Mouse (Mus musculus) lung, postnatal 0 days (tissue): ENCODE results near the gene Rassf3. TPM values are rescaled to one million over a fixed set of nuclear protein-coding genes. Genes with fewer than 3 reads are reported as not detected.

Experiments
- ATAC-seq: fragments of 200-750 bp; cut with Nextera tagmentation; 2 replicates; pipeline ENCODE4 v1.8.0; 2017; ENCODE audit warnings: moderate library complexity
- DNase-seq: peaks from one replicate; pipeline ENCODE4 v3.0.0-alpha.2; 2016; ENCODE audit warnings: low spot score
- H3K27ac ChIP-seq: fragments of 300-500 bp; sonication (generic); 2 replicates; pipeline ENCODE4 v1.5.1; 2014; ENCODE audit warnings: antibody characterized with exemption, mild to moderate bottlenecking, low read length, mixed read lengths
- H3K27me3 ChIP-seq: fragments of 300-500 bp; sonication (generic); replicated peaks from 2 replicates; pipeline ENCODE4 v1.6.1; 2014; ENCODE audit warnings: low read length, mixed read lengths; ENCODE audit not compliant: insufficient read depth
- H3K36me3 ChIP-seq: fragments of 300-500 bp; sonication (generic); 2 replicates; pipeline ENCODE4 v1.6.1; 2014; ENCODE audit warnings: low read length, mixed read lengths; ENCODE audit not compliant: insufficient read depth
- H3K4me1 ChIP-seq: fragments of 300-500 bp; sonication (generic); 2 replicates; pipeline ENCODE4 v1.6.1; 2014; ENCODE audit warnings: antibody characterized with exemption, low read depth, low read length, mixed read lengths; ENCODE audit not compliant: insufficient read depth
- H3K4me2 ChIP-seq: fragments of 300-500 bp; sonication (generic); replicated peaks from 2 replicates; pipeline ENCODE4 v1.6.1; 2014; ENCODE audit warnings: low read depth, mild to moderate bottlenecking, low read length, moderate library complexity, mixed read lengths
- H3K4me3 ChIP-seq: fragments of 300-500 bp; sonication (generic); 2 replicates; pipeline ENCODE4 v1.5.1; 2014; ENCODE audit warnings: low read depth, low read length
- H3K9ac ChIP-seq: fragments of 300-500 bp; sonication (generic); replicated peaks from 2 replicates; pipeline ENCODE4 v1.6.1; 2014; ENCODE audit warnings: low read depth, mild to moderate bottlenecking
- H3K9me3 ChIP-seq: fragments of 300-500 bp; sonication (generic); 2 replicates; pipeline ENCODE4 v1.6.1; 2016; ENCODE audit warnings: low read length, mixed read lengths
- CTCF ChIP-seq: IDR thresholded peaks from 2 replicates; pipeline ENCODE4 v1.5.1; 2016; ENCODE audit warnings: antibody characterized with exemption, mild to moderate bottlenecking
- EP300 ChIP-seq: IDR thresholded peaks from 2 replicates; pipeline ENCODE4 v1.6.1; 2016; ENCODE audit warnings: antibody characterized with exemption, mild to moderate bottlenecking, control low read depth
- WGBS: fragments of 180-500 bp; shearing (Covaris S2); extraction: QIAGEN DNeasy Blood & Tissue Kit; methylation state at CpG from one replicate; pipeline ENCODE4 v1.1.7; 2014; 5-methylcytosine and 5-hydroxymethylcytosine counted together
- polyA plus RNA-seq: library from polyadenylated mRNA; unstranded; fragments of >200 nt; fragmentation: Nextera tagmentation; extraction: Ambion mirVana; gene quantifications from 2 replicates; pipeline ENCODE4 v1.2.1, GENCODE M21; 2015

The Rassf3 gene
- polyA plus RNA-seq, 1 experiment from 2014 or later = 22.9 TPM

DNA sequence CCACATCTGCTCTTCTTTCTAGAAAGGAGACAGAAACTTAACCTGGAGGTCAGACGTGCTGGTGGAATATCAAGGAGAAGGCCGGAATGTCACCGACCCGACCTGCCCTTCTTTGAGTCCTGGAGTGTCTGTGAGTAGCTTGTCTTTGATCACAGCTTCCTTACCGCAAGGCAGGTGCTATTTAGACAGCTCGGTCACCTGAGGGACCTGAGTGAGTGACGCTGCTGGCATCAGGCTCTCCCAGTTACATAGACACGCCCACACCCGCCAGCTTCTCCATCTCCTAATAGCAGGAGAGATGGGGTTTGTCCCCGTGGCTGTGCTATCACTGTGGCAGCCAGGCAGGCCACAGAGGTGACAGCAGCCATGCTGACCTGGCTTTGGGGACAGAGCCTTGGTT lies 85.5 kb downstream of the Rassf3 start:
- no peak overlapping the region for H3K9ac ChIP-seq
- ATAC-seq = peak; percentile 62
- peak; percentile 76 for DNase-seq
- H3K36me3 ChIP-seq = peaks cover 33% of the 10 kb centered on the region
- H3K9me3 ChIP-seq = no peaks in the 10 kb centered on the region
- 52% methylated on average over 10 of the region's 10 CpGs for WGBS
- no peak overlapping the region for H3K27ac ChIP-seq
- H3K27me3 ChIP-seq = no peaks in the 10 kb centered on the region
- H3K4me2 ChIP-seq = no peak overlapping the region
- no peak overlapping the region for H3K4me3 ChIP-seq
- TF ChIP-seq EP300 (0 out of 2 replicates have a peak, but pooled peaks have one; percentile 16), CTCF (no peak)
- no peaks in the 10 kb centered on the region for H3K4me1 ChIP-seq

DNA sequence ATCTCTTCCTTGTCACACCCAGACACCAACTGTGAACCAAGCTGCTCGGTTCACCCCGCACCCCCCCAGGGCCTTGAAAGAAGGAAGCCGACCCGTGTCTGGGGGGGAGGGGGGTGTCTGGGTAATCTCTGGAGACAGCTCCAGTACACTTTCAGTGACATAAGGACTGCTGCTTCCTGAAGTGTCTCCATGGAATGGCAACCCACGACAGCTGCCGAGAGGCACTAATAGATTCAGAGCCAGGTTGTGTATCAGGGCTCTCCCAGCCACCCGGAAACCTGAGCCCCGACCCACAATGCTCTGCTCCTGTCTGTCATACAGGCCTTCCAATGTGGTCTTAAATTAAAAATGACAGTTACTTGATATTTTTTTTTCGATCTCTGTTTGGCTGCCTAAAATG lies 89.8 kb downstream of the Rassf3 start:
- H3K4me3 ChIP-seq = no peak overlapping the region
- no peaks in the 10 kb centered on the region for H3K4me1 ChIP-seq
- ATAC-seq (peak; percentile 8; the same call in 1 of the 2 replicates), DNase-seq (peak; percentile 18)
- TF ChIP-seq EP300 (no peak), CTCF (no peak)
- no peaks in the 10 kb centered on the region for H3K27me3 ChIP-seq
- 29% methylated on average over 9 of the region's 9 CpGs for WGBS
- H3K36me3 ChIP-seq = peaks cover 34% of the 10 kb centered on the region
- H3K27ac ChIP-seq = no peak overlapping the region
- no peak overlapping the region for H3K4me2 ChIP-seq
- H3K9me3 ChIP-seq = no peaks in the 10 kb centered on the region
- H3K9ac ChIP-seq = no peak overlapping the region; the same call in 1 of the 2 replicates

DNA sequence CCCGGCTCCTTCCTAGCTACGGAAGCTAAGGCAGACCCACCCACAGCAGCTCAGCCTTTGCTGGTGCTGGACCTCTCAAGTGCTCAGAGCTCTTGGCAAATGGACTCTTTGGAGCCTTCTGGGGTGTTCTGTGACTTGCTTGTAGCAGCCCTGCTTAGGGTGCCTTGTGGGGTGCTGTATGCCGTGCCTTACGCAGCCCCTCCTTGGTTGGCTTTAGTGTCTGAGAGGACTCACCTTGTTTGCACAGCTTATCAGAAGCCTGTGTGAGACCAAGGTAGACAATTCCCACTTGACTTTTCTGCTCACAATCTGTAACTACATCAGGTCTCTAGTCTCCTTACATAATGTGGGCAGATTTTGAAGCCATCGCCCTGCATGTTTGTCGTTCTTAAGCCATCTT lies 90.5 kb downstream of the Rassf3 start:
- Histone ChIP-seq H3K4me1 (no peaks in the 10 kb centered on the region), H3K4me3 (no peak overlapping the region), H3K9me3 (no peaks in the 10 kb centered on the region), H3K4me2 (no peak overlapping the region), H3K36me3 (peaks cover 34% of the 10 kb centered on the region), H3K9ac (no peak overlapping the region), H3K27me3 (no peaks in the 10 kb centered on the region), H3K27ac (no peak overlapping the region; the same call in 1 of the 2 replicates)
- DNase-seq = no peak
- no peak for TF ChIP-seq EP300
- no peak for TF ChIP-seq CTCF
- peak; percentile 38 for ATAC-seq
- 65% methylated on average over 6 of the region's 6 CpGs for WGBS

DNA sequence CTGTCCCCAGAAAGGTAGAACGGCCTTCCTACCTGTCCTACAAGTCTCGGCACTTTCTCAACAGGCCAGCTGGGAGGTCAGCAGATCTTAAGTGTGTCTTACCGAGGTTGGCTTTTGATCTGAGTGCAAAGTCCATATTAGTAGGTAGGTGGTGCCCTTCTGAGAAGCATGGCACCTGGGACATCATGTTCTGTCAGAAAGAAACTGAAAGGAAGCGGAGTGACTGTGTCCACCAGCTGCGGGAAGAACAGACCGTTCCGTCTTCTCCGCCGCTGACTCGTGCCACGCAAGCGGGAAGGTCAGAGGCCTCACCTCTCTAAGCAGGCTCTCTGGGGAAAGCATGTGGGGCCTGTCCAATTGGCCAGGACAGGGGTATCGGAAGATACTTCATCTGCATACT lies 91.4 kb downstream of the Rassf3 start:
- 83% methylated on average over 13 of the region's 13 CpGs for WGBS
- Histone ChIP-seq H3K4me2 (no peak overlapping the region), H3K9me3 (no peaks in the 10 kb centered on the region), H3K4me1 (no peaks in the 10 kb centered on the region), H3K9ac (no peak overlapping the region), H3K27me3 (no peaks in the 10 kb centered on the region), H3K27ac (no peak overlapping the region), H3K36me3 (peaks cover 29% of the 10 kb centered on the region; the same call in 1 of the 2 replicates), H3K4me3 (no peak overlapping the region)
- DNase-seq (peak; percentile 51), ATAC-seq (peak; percentile 58)
- TF ChIP-seq CTCF (peak; percentile 27), EP300 (peak; percentile 80)

DNA sequence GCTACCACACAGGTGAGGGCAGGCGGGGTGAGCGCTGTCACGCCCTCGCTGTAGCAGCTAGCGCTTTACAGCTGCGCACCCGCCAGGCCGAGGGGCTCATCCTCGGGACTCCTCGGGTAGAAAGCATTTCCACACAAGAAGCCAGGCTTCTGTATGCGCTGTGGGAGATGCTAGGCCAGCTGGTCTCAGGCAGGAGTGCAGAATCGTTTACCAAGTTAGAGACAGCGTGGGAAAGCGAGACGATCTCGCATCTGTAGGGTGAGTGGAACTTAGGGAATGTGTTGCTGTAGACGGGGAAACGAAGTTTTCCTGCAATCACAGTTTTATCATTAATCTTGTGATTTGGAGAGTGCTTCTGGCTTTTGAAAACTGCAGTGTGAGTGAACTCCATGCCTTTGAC lies 94.9 kb downstream of the Rassf3 start:
- Histone ChIP-seq H3K4me3 (no peak overlapping the region), H3K9ac (no peak overlapping the region), H3K4me1 (no peaks in the 10 kb centered on the region), H3K27me3 (no peaks in the 10 kb centered on the region), H3K27ac (no peak overlapping the region), H3K4me2 (no peak overlapping the region), H3K36me3 (peaks cover 55% of the 10 kb centered on the region), H3K9me3 (no peaks in the 10 kb centered on the region)
- DNase-seq (no peak), ATAC-seq (no peak)
- TF ChIP-seq CTCF (no peak), EP300 (no peak)
- 86% methylated on average over 18 of the region's 18 CpGs for WGBS

DNA sequence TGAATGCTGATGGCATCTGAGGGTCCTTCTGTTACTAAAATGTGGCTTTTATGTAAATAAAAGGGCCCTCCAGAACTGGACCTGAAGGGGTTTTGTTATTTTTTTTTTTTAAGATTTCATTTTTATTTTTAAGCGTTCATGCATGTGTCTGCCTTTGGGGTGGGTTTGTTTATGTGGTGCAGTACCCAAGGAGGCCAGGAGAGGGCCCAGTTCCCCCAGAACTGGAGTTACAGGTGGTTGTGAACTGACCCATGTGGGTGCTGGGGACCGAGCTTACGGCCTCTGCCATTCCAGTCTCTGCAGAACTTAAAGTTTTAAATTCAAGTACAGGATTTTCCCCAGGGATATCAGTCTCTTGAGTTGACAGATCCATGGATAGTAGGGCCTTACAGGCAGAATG lies 96.8 kb downstream of the Rassf3 start:
- peaks cover 53% of the 10 kb centered on the region for H3K36me3 ChIP-seq
- ATAC-seq = no peak
- WGBS = 99% methylated on average over 3 of the region's 3 CpGs
- no peak for DNase-seq
- H3K4me3 ChIP-seq = no peak overlapping the region
- H3K27me3 ChIP-seq = no peaks in the 10 kb centered on the region
- TF ChIP-seq CTCF = peak; percentile 30; the same call in 1 of the 2 replicates
- TF ChIP-seq EP300 = no peak
- H3K9ac ChIP-seq = no peak overlapping the region
- no peak overlapping the region for H3K27ac ChIP-seq
- H3K9me3 ChIP-seq = no peaks in the 10 kb centered on the region
- no peaks in the 10 kb centered on the region for H3K4me1 ChIP-seq
- H3K4me2 ChIP-seq = no peak overlapping the region
